Mouse (Mus musculus): ENCODE data around the gene Stx6. TPM values are rescaled to one million over a fixed set of nuclear protein-coding genes. Genes with fewer than 3 reads are reported as not detected.

Stx6 gene
- polyA plus RNA-seq, 1 experiment from 2014 or later: 128 TPM

- no peak overlapping the region for H3K4me3 ChIP-seq (replicated peaks)
- 74% methylated on average over 8 of the region's 8 CpGs for WGBS
These were observed 23.6 kb upstream of the Stx6 start for GRCm38 (mm10) chr1:155134866-155135265.

GRCm38 (mm10) chr1:155138795-155139194 is 19.7 kb upstream of the Stx6 start:
- Histone ChIP-seq H3K9ac (replicated peaks) (no peak overlapping the region), H3K4me2 (replicated peaks) (no peak overlapping the region), H3K27me3 (no peaks in the 10 kb centered on the region), H3K36me3 (no peaks in the 10 kb centered on the region), H3K4me3 (replicated peaks) (no peak overlapping the region), H3K9me3 (no peaks in the 10 kb centered on the region), H3K4me1 (replicated peaks) (no peaks in the 10 kb centered on the region), H3K27ac (no peak overlapping the region)
- 92% methylated on average over 7 of the region's 7 CpGs for WGBS
- no peak for ATAC-seq

More at GRCm38 (mm10) chr1:155134866-155135265, 23.6 kb upstream of the Stx6 start:
- H3K4me1 ChIP-seq (replicated peaks): no peaks in the 10 kb centered on the region
- no peak overlapping the region for H3K27ac ChIP-seq
- H3K9me3 ChIP-seq: no peaks in the 10 kb centered on the region
- no peaks in the 10 kb centered on the region for H3K27me3 ChIP-seq
- ATAC-seq: no peak
- H3K9ac ChIP-seq (replicated peaks): no peak overlapping the region
- H3K4me2 ChIP-seq (replicated peaks): no peak overlapping the region
- H3K36me3 ChIP-seq: no peaks in the 10 kb centered on the region

GRCm38 (mm10) chr1:155140076-155140475 is 18.4 kb upstream of the Stx6 start:
- H3K27ac ChIP-seq: no peak overlapping the region
- no peak overlapping the region for H3K4me2 ChIP-seq (replicated peaks)
- H3K4me3 ChIP-seq (replicated peaks): no peak overlapping the region
- 63% methylated on average over 2 of the region's 2 CpGs for WGBS
- H3K9ac ChIP-seq (replicated peaks): no peak overlapping the region
- H3K9me3 ChIP-seq: no peaks in the 10 kb centered on the region
- no peaks in the 10 kb centered on the region for H3K36me3 ChIP-seq
- ATAC-seq: no peak
- no peaks in the 10 kb centered on the region for H3K4me1 ChIP-seq (replicated peaks)
- no peaks in the 10 kb centered on the region for H3K27me3 ChIP-seq

- ATAC-seq: no peak
- Histone ChIP-seq H3K27ac (no peak overlapping the region), H3K9me3 (no peaks in the 10 kb centered on the region; the same call in 1 of the 2 replicates)
These were observed 12.9 kb upstream of the Stx6 start for GRCm38 (mm10) chr1:155145620-155146019.

GRCm38 (mm10) chr1:155146572-155146980 is 11.9 kb upstream of the Stx6 start, which contains the start of gene Mr1:
Gene Mr1, minus strand, starts transcription at chr1:155146814.
- Histone ChIP-seq H3K9me3 (no peaks in the 10 kb centered on the region; the same call in 1 of the 2 replicates), H3K9ac (replicated peaks) (no peak within 1 kb of the TSS), H3K4me1 (replicated peaks) (no peaks in the 10 kb centered on the region), H3K4me3 (replicated peaks) (no peak within 1 kb of the TSS), H3K27me3 (no peaks in the 10 kb centered on the region), H3K27ac (no peak within 1 kb of the TSS), H3K36me3 (no peaks in the 10 kb centered on the region), H3K4me2 (replicated peaks) (no peak within 1 kb of the TSS; the same call in 1 of the 2 replicates)
- ATAC-seq: 0 out of 2 replicates have a peak, but pooled peaks have one; percentile 53
- WGBS: 56% methylated on average over 8 of the region's 8 CpGs

More at GRCm38 (mm10) chr1:155145620-155146019, 12.9 kb upstream of the Stx6 start:
- no peaks in the 10 kb centered on the region for H3K27me3 ChIP-seq
- no peak overlapping the region for H3K4me3 ChIP-seq (replicated peaks)
- H3K4me1 ChIP-seq (replicated peaks): no peaks in the 10 kb centered on the region
- no peak overlapping the region for H3K4me2 ChIP-seq (replicated peaks)
- WGBS: 75% methylated on average over 6 of the region's 6 CpGs
- H3K9ac ChIP-seq (replicated peaks): no peak overlapping the region
- no peaks in the 10 kb centered on the region for H3K36me3 ChIP-seq

GRCm38 (mm10) chr1:155147228-155147627 is 11.3 kb upstream of the Stx6 start:
- WGBS: 82% methylated on average over 2 of the region's 2 CpGs

GRCm38 (mm10) chr1:155149403-155149802 is 9.1 kb upstream of the Stx6 start:
- Histone ChIP-seq H3K4me2 (replicated peaks) (no peak overlapping the region), H3K9me3 (no peaks in the 10 kb centered on the region; the same call in 1 of the 2 replicates), H3K27ac (no peak overlapping the region), H3K4me3 (replicated peaks) (no peak overlapping the region), H3K9ac (replicated peaks) (no peak overlapping the region), H3K27me3 (no peaks in the 10 kb centered on the region), H3K36me3 (no peaks in the 10 kb centered on the region), H3K4me1 (replicated peaks) (no peaks in the 10 kb centered on the region)
- 80% methylated on average over 3 of the region's 3 CpGs for WGBS
- no peak for ATAC-seq

More at GRCm38 (mm10) chr1:155147228-155147627, 11.3 kb upstream of the Stx6 start:
- H3K4me1 ChIP-seq (replicated peaks): no peaks in the 10 kb centered on the region
- ATAC-seq: no peak
- H3K9me3 ChIP-seq: no peaks in the 10 kb centered on the region; the same call in 1 of the 2 replicates
- no peaks in the 10 kb centered on the region for H3K27me3 ChIP-seq
- H3K36me3 ChIP-seq: no peaks in the 10 kb centered on the region
- H3K4me3 ChIP-seq (replicated peaks): no peak overlapping the region
- H3K4me2 ChIP-seq (replicated peaks): no peak overlapping the region
- H3K27ac ChIP-seq: no peak overlapping the region
- no peak overlapping the region for H3K9ac ChIP-seq (replicated peaks)

GRCm38 (mm10) chr1:155150821-155151220 is 7.7 kb upstream of the Stx6 start:
- Histone ChIP-seq H3K4me3 (replicated peaks) (no peak overlapping the region), H3K27me3 (no peaks in the 10 kb centered on the region), H3K4me1 (replicated peaks) (no peaks in the 10 kb centered on the region), H3K36me3 (no peaks in the 10 kb centered on the region), H3K9ac (replicated peaks) (no peak overlapping the region), H3K9me3 (no peaks in the 10 kb centered on the region; the same call in 1 of the 2 replicates), H3K4me2 (replicated peaks) (no peak overlapping the region), H3K27ac (no peak overlapping the region)
- no peak for ATAC-seq
- 93% methylated on average over 5 of the region's 5 CpGs for WGBS

- Histone ChIP-seq H3K4me2 (replicated peaks) (no peak overlapping the region), H3K4me1 (replicated peaks) (no peaks in the 10 kb centered on the region), H3K9me3 (no peaks in the 10 kb centered on the region; the same call in 1 of the 2 replicates), H3K4me3 (replicated peaks) (no peak overlapping the region), H3K27ac (no peak overlapping the region), H3K36me3 (no peaks in the 10 kb centered on the region), H3K27me3 (no peaks in the 10 kb centered on the region), H3K9ac (replicated peaks) (no peak overlapping the region)
- WGBS: 76% methylated on average over 4 of the region's 4 CpGs
- ATAC-seq: no peak
These were observed 4.6 kb upstream of the Stx6 start for GRCm38 (mm10) chr1:155153906-155154305.

- Histone ChIP-seq H3K4me3 (replicated peaks) (peak overlapping the region; percentile 89), H3K4me1 (replicated peaks) (peaks cover 17% of the 10 kb centered on the region), H3K36me3 (no peaks in the 10 kb centered on the region), H3K27ac (peak overlapping the region; percentile 92), H3K9me3 (no peaks in the 10 kb centered on the region), H3K27me3 (no peaks in the 10 kb centered on the region), H3K4me2 (replicated peaks) (peak overlapping the region; percentile 71), H3K9ac (replicated peaks) (peak overlapping the region; percentile 91)
- ATAC-seq: peak; percentile 67
- under 1% methylated on average over 42 of the region's 46 CpGs for WGBS
These were observed 512 bp downstream of the Stx6 start for GRCm38 (mm10) chr1:155158970-155159484.

GRCm38 (mm10) chr1:155167453-155167852 is 8.9 kb downstream of the Stx6 start:
- H3K27me3 ChIP-seq: no peaks in the 10 kb centered on the region
- H3K9ac ChIP-seq (replicated peaks): no peak overlapping the region
- ATAC-seq: no peak
- H3K4me1 ChIP-seq (replicated peaks): peaks cover 11% of the 10 kb centered on the region
- H3K36me3 ChIP-seq: no peaks in the 10 kb centered on the region
- H3K4me2 ChIP-seq (replicated peaks): no peak overlapping the region
- H3K9me3 ChIP-seq: no peaks in the 10 kb centered on the region
- no peak overlapping the region for H3K4me3 ChIP-seq (replicated peaks)
- H3K27ac ChIP-seq: no peak overlapping the region
- 94% methylated on average over 3 of the region's 3 CpGs for WGBS

- Histone ChIP-seq H3K27me3 (no peaks in the 10 kb centered on the region), H3K9ac (replicated peaks) (no peak overlapping the region), H3K9me3 (no peaks in the 10 kb centered on the region), H3K36me3 (peaks cover under 1% of the 10 kb centered on the region; the same call in 1 of the 2 replicates), H3K4me3 (replicated peaks) (no peak overlapping the region), H3K4me1 (replicated peaks) (peaks cover 4% of the 10 kb centered on the region), H3K27ac (no peak overlapping the region), H3K4me2 (replicated peaks) (no peak overlapping the region)
- no peak for ATAC-seq
These were observed 11.4 kb downstream of the Stx6 start for GRCm38 (mm10) chr1:155169935-155170334.
